In the genomic region with DNA sequence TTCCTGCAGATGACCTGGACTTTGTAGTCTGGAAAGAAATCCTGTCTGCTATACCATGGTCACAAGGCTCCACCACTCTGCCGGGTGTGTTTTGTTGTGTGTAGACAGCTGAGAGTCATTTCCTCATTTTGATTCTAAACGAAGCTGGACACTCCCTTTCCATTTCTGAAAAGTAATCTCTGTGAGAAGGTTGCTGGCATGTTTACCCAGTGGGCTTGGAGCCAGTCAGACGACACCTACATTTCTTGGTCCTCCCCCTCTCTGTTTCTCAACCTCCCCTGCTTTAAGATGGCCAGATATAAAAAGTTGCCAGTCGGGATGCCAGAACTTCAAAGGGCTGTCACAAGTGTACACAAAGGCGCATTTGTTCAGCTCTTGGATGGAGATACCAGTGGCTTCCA, we compare ENCODE assay signal across 9 mouse cellular contexts.
DNase-seq lines count a peak whose midpoint lies in the region; ATAC-seq and TF ChIP-seq lines count a peak whose summit lies in the region.
"Had no signal": no experiment of that assay in that cellular context is flagged by ENCODE, and none has a peak within 500 bp of the region (broad histone marks: within the 10 kb centered on the region; RNA-seq: fewer than 3 reads in every experiment).

No protein-coding gene starts in this region.

- no peaks in the 10 kb centered on the region for H3K27me3 ChIP-seq in hindbrain, embryonic 11.5 days (ENCODE audit: control insufficient read depth, insufficient read depth, low read length)
- H3K27me3 ChIP-seq in hindbrain, embryonic 14.5 days (ENCODE audit: control insufficient read depth, insufficient read depth, low read length), result no peaks in the 10 kb centered on the region
- H3K27me3 ChIP-seq in hindbrain, embryonic 13.5 days, result no peaks in the 10 kb centered on the region
- no peaks in the 10 kb centered on the region for H3K27me3 ChIP-seq in midbrain, postnatal 0 days (ENCODE audit: insufficient read depth, low read length)

- ATAC-seq in hindbrain, embryonic 11.5 days (ENCODE audit: low FRiP score), result no peak
- no peak; the same call in 1 of the 2 replicates for ATAC-seq in hindbrain, embryonic 14.5 days (ENCODE audit: low FRiP score)
- peak; percentile 43; the same call in 1 of the 2 replicates for ATAC-seq in hindbrain, embryonic 13.5 days (ENCODE audit: low FRiP score)
- no peak for ATAC-seq in midbrain, postnatal 0 days (ENCODE audit: low FRiP score)

- TF ChIP-seq CTCF in midbrain, postnatal 0 days (IDR thresholded peaks at IDR 0.05), result no peak

- no peak overlapping the region for H3K9ac ChIP-seq in hindbrain, embryonic 11.5 days (ENCODE audit: low read depth, low read length)
- H3K9ac ChIP-seq in hindbrain, embryonic 14.5 days, result no peak overlapping the region
- no peak overlapping the region for H3K9ac ChIP-seq in hindbrain, embryonic 13.5 days
- no peak overlapping the region for H3K9ac ChIP-seq in midbrain, postnatal 0 days (replicated peaks; ENCODE audit: low read length, poor library complexity, severe bottlenecking)

- H3K4me3 ChIP-seq in hindbrain, embryonic 11.5 days (ENCODE audit: low read depth, low read length), result no peak overlapping the region
- no peak overlapping the region for H3K4me3 ChIP-seq in hindbrain, embryonic 14.5 days (replicated peaks; ENCODE audit: low read length)
- no peak overlapping the region for H3K4me3 ChIP-seq in hindbrain, embryonic 13.5 days
- H3K4me3 ChIP-seq in midbrain, postnatal 0 days (ENCODE audit: low read depth, low read length), result no peak overlapping the region

- no peaks in the 10 kb centered on the region for H3K9me3 ChIP-seq in hindbrain, embryonic 11.5 days (ENCODE audit: control insufficient read depth, low read length)
- peaks cover 5% of the 10 kb centered on the region; the same call in 1 of the 2 replicates for H3K9me3 ChIP-seq in hindbrain, embryonic 14.5 days (ENCODE audit: control insufficient read depth, low read length)
- H3K9me3 ChIP-seq in hindbrain, embryonic 13.5 days, result 0 out of 2 replicates have a peak, but pooled peaks cover 6% of the 10 kb centered on the region
- H3K9me3 ChIP-seq in midbrain, postnatal 0 days (ENCODE audit: low read length), result no peaks in the 10 kb centered on the region

- no peaks in the 10 kb centered on the region for H3K36me3 ChIP-seq in hindbrain, embryonic 11.5 days (ENCODE audit: control insufficient read depth, insufficient read depth, low read length)
- no peaks in the 10 kb centered on the region for H3K36me3 ChIP-seq in hindbrain, embryonic 14.5 days (replicated peaks; ENCODE audit: control insufficient read depth, insufficient read depth)
- no peaks in the 10 kb centered on the region for H3K36me3 ChIP-seq in hindbrain, embryonic 13.5 days
- H3K36me3 ChIP-seq in midbrain, postnatal 0 days (ENCODE audit: insufficient read depth, low read length), result no peaks in the 10 kb centered on the region
- H3K36me3 ChIP-seq: G1E had no signal

- no peak overlapping the region for H3K27ac ChIP-seq in hindbrain, embryonic 11.5 days (ENCODE audit: low read depth, low read length)
- H3K27ac ChIP-seq in hindbrain, embryonic 14.5 days, result no peak overlapping the region
- H3K27ac ChIP-seq in hindbrain, embryonic 13.5 days, result no peak overlapping the region
- H3K27ac ChIP-seq in midbrain, postnatal 0 days (ENCODE audit: low read depth, low read length), result no peak overlapping the region

- H3K4me2 ChIP-seq in hindbrain, embryonic 11.5 days (replicated peaks; ENCODE audit: low read depth, low read length), result no peak overlapping the region
- H3K4me2 ChIP-seq in hindbrain, embryonic 14.5 days (replicated peaks), result no peak overlapping the region
- no peak overlapping the region for H3K4me2 ChIP-seq in hindbrain, embryonic 13.5 days
- H3K4me2 ChIP-seq in midbrain, postnatal 0 days (ENCODE audit: low read depth, low read length, poor library complexity, severe bottlenecking), result no peak overlapping the region

- DNase-seq in hindbrain, embryonic 11.5 days (ENCODE audit: low spot score), result peak; percentile 18
- no peak for DNase-seq in hindbrain, embryonic 14.5 days (ENCODE audit: low spot score)
- peak; percentile 57 for DNase-seq in embryo, embryonic 10 days (ENCODE audit: low spot score)
- DNase-seq in midbrain, postnatal 0 days (ENCODE audit: low spot score), result peak; percentile 3
- no peak for DNase-seq in spleen, postnatal 4 days (ENCODE audit: low spot score in 2 of 2)
- no peak for DNase-seq in cerebellum, postnatal 36 days
- no peak for DNase-seq in adrenal gland, postnatal 4 days (ENCODE audit: low spot score in 2 of 2)

- 41% methylated on average over 5 of the region's 5 CpGs for WGBS in hindbrain, embryonic 11.5 days
- WGBS in hindbrain, embryonic 14.5 days, result 48% methylated on average over 5 of the region's 5 CpGs
- 53% methylated on average over 5 of the region's 5 CpGs for WGBS in hindbrain, embryonic 13.5 days
- WGBS in midbrain, postnatal 0 days, result 38% methylated on average over 5 of the region's 5 CpGs

- no peaks in the 10 kb centered on the region for H3K4me1 ChIP-seq in hindbrain, embryonic 11.5 days (replicated peaks; ENCODE audit: control insufficient read depth, insufficient read depth, low read length)
- H3K4me1 ChIP-seq in hindbrain, embryonic 14.5 days (replicated peaks; ENCODE audit: control insufficient read depth, insufficient read depth, low read length), result no peaks in the 10 kb centered on the region
- H3K4me1 ChIP-seq in hindbrain, embryonic 13.5 days (replicated peaks), result no peaks in the 10 kb centered on the region
- H3K4me1 ChIP-seq in midbrain, postnatal 0 days (ENCODE audit: insufficient read depth, low read length), result no peaks in the 10 kb centered on the region

Comparison
In these comparisons a context has a peak if more than half of its experiments do, and no peak if none do; other contexts are left out.
1. DNase-seq: peak in hindbrain, embryonic 11.5 days (single experiment), embryo, embryonic 10 days (single experiment) and midbrain, postnatal 0 days (single experiment); none in hindbrain, embryonic 14.5 days (single experiment), spleen, postnatal 4 days (0 of 2), cerebellum, postnatal 36 days (0 of 2) and adrenal gland, postnatal 4 days (0 of 2).